Mouse (Mus musculus) adrenal gland, postnatal 0 days (tissue): ENCODE measurements around the gene S100a13. TPM values are rescaled to one million over a fixed set of nuclear protein-coding genes. Genes with fewer than 3 reads are reported as not detected.

Experiments used
- polyA plus RNA-seq: library from polyadenylated mRNA; unstranded; fragments of >200 nt; fragmentation: Nextera tagmentation; extraction: Ambion mirVana; gene quantifications from 2 replicates; pipeline ENCODE4 v1.2.1, GENCODE M21; 2015

S100a13 gene
- 73.1 and 107 TPM in 2 replicates for polyA plus RNA-seq

GRCm38 (mm10) chr3:90513796-90514590 lies at the start of gene S100a13, which contains the start of gene S100a1:
S100a13 (plus strand) TSS chr3:90514435.
S100a1 (minus strand) TSS chr3:90514392.

DNA sequence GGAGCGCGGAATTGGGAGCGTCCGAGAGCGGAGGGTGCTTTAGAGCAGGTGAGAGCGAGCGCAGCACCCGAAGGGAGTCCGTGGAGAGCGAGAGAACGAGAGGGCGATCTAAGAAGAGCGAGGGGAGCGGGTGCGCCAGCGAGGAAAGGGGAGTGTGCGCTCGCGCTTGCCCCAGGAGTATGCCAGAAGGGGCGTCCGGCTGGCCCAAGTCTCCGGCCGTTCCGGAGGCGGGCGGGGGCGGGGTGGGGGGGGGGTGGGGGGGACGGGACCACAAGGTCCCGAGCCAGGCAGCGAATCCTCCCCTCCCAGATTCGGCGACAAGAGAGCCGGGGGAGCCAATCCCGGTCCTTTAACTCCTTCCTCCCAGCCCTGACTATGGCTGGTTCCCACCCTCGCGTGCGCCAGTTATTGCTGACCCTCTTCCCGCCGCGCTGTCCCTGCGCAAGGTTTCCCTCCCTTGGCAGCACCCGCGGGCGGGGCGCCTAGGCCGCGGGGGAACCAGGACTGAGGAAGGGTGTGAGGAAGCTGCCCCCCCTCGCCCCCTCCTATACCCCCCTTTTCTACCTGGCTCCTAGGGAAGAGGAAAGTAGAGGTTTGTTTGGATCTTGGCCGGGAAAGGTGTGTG lies 48.4 kb upstream of the S100a13 start, which contains the start of gene Npr1:
Gene Npr1 (minus strand): TSS at position 181 of the 625 bp plus-strand sequence.

GRCm38 (mm10) chr3:90475831-90476611 lies 38.2 kb upstream of the S100a13 start, which contains the start of gene Ilf2:
Ilf2 (plus strand) TSS chr3:90476126.

DNA sequence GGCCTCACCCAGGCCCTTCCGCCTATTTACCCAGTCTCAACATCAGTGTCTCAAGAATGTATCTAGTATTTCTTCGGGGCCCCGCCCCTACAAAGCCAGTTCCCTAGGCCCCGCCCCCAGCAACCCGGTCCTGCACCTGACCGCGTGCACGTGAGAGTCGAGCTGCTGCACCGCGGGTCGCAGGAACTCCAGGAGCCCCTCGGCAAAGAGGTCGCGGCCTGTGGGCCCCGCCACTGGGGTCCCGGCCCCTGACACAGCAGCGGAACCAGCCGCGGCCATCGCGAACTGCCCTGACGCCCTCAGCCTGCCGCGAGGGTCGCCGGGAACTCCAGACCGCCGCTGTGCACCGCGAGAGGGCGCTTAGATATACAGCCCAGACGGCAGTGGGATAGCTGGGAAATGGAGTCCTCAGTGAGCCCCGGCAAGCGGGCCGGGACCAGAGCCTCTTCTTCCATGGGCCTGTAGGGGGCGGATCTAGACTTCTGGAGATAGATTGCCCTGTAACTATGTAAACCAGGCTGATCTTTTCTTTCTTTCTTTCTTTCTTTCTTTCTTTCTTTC lies 23.5 kb upstream of the S100a13 start, which contains the start of gene Snapin:
Gene Snapin (minus strand): TSS at position 338 of the 561 bp plus-strand sequence.

GRCm38 (mm10) chr3:90508950-90509746 lies 5.1 kb upstream of the S100a13 start, which contains the start of gene Chtop:
Chtop (minus strand) TSS chr3:90509498.

GRCm38 (mm10) chr3:90526580-90526979 lies 12.3 kb downstream of the S100a13 start, which contains the start of gene S100a14:
S100a14 (plus strand) TSS chr3:90526856.

DNA sequence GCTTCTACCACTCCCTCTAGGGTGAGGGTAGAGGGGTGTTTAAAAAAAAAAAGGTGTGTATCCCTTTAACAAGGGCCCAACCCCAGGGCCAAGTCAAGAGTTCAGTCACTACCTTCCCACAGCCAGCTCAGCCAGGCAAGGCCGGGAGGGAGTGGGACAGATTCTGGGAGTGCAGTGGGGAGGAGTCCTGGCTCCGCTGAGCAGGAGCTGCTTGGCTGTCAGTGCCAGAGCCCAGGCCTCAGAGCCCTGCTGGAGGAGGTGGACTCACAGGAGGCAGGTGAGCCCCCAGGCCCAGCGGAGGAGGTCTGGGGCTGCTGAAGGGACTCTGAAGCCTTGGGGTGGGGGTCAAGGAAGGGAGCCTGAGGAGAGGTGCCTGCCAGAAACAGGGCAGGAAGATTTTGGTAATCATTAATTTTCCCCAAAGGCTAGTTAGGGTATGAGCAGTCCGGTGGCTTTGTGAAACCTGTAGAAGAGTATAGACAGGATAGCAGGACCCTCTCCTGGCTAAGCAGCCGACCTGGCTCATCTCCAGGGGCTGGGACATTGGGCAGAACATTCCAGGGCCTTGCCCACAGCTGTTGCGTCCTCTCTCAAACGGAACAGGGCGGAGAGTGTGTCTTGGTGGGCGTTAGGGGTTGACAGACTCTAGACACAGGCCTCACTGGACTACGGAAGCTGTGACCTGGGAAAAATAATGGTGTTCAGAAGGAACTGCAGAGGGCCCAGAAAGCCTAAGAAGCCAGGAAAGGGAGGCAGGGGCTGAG lies 23.1 kb downstream of the S100a13 start, which contains the start of gene S100a16:
Gene S100a16 (plus strand): TSS at position 114 of the 764 bp plus-strand sequence.

DNA sequence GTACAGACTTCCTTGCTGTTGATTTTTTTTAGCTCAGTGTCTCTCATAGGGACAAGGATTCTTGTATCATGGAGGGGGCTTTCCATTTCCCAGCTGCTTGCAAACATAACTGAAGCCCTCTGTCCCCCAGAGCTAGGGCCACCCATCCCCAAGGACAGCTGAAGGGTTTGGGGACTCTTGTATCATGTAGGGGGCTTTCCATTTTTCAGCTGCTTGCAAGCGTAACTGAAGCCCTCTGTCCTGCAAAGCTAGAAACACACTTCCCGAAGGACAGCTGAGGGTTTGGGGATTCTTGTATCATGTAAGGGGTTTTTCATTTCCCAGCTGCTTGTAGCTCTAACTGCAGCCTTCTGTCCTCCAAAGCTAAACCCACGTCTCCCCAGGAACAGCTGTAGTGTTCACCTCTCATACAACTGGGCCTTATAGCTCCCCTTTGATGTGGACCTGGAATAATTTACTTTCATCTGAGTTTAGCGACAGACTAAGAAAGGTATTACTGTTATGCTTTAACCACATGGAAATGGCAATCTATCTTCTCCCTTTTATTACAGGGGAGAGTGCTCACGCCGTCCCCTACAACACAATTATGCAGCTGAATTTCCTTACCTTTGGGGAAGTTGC lies 45.9 kb downstream of the S100a13 start, which contains the start of gene S100a3:
Gene S100a3 (plus strand): TSS at position 571 of the 621 bp plus-strand sequence.

Other genes starting within 250 kb of the S100a13 start
- gene Dennd4b, start 249.2 kb upstream of the S100a13 start, polyA plus RNA-seq: 2.0 and 2.4 TPM in 2 replicates
- 6.1 and 9.7 TPM in 2 replicates for gene Gatad2b, start 221.3 kb upstream of the S100a13 start, polyA plus RNA-seq
- 43.2 and 97.6 TPM in 2 replicates for gene Slc27a3, start 124.5 kb upstream of the S100a13 start, polyA plus RNA-seq
- gene Ints3, start 80.8 kb upstream of the S100a13 start, polyA plus RNA-seq: 15.3 and 25.4 TPM in 2 replicates
- 20.6 and 53.8 TPM in 2 replicates for gene Npr1, start 48.6 kb upstream of the S100a13 start, polyA plus RNA-seq
- gene Ilf2, start 38.3 kb upstream of the S100a13 start, polyA plus RNA-seq: 77.1 and 81.3 TPM in 2 replicates
- 90.4 and 135 TPM in 2 replicates for gene Snapin, start 23.4 kb upstream of the S100a13 start, polyA plus RNA-seq
- 74.9 and 87.8 TPM in 2 replicates for gene Chtop, start 4.9 kb upstream of the S100a13 start, polyA plus RNA-seq
- gene S100a1, start within 50 bp of the S100a13 start, polyA plus RNA-seq: 127 and 178 TPM in 2 replicates
- gene S100a14, start 12.4 kb downstream of the S100a13 start, polyA plus RNA-seq: 0.50 and 0.77 TPM in 2 replicates
- 126 and 159 TPM in 2 replicates for gene S100a16, start 22.8 kb downstream of the S100a13 start, polyA plus RNA-seq
- 0.11 and 0.14 TPM in 2 replicates for gene S100a3, start 46.1 kb downstream of the S100a13 start, polyA plus RNA-seq
- gene S100a2, start 75.8 kb downstream of the S100a13 start, polyA plus RNA-seq: not detected in 2 replicates
- not detected in 2 replicates for gene Gm42674, start 87.5 kb downstream of the S100a13 start, polyA plus RNA-seq
- gene S100a4, start 89.3 kb downstream of the S100a13 start, polyA plus RNA-seq: 18.8 and 23.1 TPM in 2 replicates
- not detected in 2 replicates for gene S100a5, start 94.1 kb downstream of the S100a13 start, polyA plus RNA-seq
- 423 and 740 TPM in 2 replicates for gene S100a6, start 98.4 kb downstream of the S100a13 start, polyA plus RNA-seq
- 0.10 and 0.22 TPM in 2 replicates for gene S100a7a, start 139.6 kb downstream of the S100a13 start, polyA plus RNA-seq
- 251 and 562 TPM in 2 replicates for gene S100a8, start 154.5 kb downstream of the S100a13 start, polyA plus RNA-seq
- 163 and 345 TPM in 2 replicates for gene S100a9, start 181.3 kb downstream of the S100a13 start, polyA plus RNA-seq
- not detected in 2 replicates for gene Pglyrp4, start 212.5 kb downstream of the S100a13 start, polyA plus RNA-seq